Mouse (Mus musculus) thymus, postnatal 25 days (tissue): ENCODE measurements around the gene C1qb.

Source experiments
- DNase-seq: peaks from one replicate; pipeline ENCODE4 v3.0.0; 2022

C1qb gene

GRCm38 (mm10) chr4:136886101-136886500 lies at the start of gene C1qb:
C1qb (minus strand) TSS chr4:136886187.
- no peak for DNase-seq

DNA sequence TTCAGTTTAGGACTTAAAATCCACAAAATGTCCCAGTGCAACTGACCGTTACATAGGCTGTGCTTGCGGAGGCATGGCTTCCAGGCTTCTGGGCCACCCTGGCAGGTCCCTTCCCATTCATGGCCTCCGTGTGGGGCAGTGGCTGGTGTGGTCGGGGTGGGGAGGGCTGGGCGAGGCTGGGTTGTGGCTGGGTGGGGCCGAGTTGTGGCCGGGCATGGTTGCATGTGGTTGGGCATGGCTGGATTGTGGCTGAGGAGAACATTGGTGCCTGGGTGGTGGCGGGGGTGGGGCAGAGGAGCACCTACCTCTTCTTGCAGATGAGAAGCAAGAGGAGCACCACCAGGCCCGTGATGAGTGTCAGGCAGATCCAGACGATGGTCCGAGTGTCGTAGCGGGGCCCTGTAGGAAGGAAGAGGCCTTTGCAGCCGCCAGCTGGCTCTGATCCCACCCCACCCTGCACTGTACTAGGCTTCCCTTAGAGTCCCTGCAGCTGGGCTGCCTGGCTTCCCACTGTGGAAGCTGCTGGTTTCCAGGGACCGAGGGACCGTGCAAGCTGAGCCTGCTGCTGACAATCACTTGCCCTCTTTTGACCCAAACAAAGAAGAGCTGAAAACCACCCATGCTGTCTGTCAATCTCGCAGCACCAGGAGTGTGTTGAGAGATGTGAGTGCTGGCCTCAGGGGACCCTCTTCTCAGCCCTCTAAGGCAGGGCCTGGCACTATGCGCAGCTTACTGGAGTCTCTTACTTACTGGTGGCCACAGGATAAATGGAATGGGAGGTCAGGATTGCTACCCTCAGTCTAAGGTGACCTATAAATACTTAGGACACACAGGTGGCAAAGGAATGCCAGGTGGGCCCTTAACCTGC lies 49.0 kb upstream of the C1qb start:
- DNase-seq = no peak

GRCm38 (mm10) chr4:136930474-136930873 lies 44.5 kb upstream of the C1qb start:
- no peak for DNase-seq

DNA sequence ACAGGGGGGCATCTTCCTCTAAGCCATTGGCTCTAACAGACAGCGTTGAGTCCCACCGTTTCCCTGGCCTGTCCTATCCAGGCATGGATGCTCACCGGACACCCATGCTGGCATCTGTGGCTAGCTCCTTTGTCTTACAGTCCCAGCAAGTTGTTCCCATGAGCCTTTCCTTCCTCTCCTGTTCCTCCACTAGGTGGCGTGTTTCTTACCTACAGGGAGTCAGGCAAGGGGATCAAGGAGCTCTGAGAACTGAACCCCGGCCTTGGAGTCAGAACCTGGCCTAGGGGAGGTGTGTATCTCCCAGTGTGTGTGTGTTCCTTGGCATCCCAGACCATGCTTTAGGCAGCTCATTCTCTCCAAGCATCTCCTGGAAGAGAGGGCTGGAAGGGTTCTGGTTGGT lies 42.9 kb upstream of the C1qb start:
- peak; percentile 3 for DNase-seq

DNA sequence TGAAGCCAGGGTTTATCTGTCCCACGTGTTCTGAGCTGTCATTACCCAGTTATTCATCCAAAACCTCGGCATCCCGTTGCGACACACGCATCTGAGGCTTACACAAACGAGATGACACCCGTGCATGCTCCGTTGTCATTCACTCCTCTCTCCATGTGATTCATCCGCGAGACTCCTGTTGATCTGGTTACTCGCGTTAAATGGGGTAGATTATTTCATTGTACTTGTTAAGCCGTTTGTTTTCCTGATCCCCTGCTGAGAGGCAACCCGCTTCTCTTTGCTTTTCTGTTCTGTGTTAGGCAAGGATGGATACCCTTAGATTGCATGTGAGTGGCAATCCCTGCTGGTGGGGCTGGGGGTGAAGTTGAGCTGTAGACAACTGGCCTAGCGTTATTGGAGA lies 39.8 kb upstream of the C1qb start:
- DNase-seq = no peak

GRCm38 (mm10) chr4:136924529-136924928 lies 38.5 kb upstream of the C1qb start:
- peak; percentile 45 for DNase-seq

GRCm38 (mm10) chr4:136919526-136919925 lies 33.5 kb upstream of the C1qb start:
- no peak for DNase-seq

- DNase-seq = no peak
Observed at GRCm38 (mm10) chr4:136918834-136919233, 32.8 kb upstream of the C1qb start.

DNA sequence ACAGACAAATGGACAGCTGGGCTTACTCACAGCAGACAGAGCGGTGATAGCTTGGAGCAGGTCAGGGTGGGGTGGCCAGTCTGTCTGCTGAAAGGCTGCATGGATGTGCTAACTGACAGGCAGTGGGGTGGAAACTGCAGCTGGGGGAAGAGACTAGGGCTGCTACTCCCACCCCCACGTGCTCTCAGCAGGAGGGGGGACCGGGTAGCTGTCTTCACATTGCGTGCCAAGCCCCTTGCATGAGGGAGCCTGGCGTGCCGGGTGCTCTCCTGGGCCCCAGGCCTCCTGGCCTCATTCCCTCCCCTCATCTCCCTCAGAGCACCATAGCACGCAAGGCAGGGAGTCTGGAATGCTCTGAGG lies 31.2 kb upstream of the C1qb start:
- no peak for DNase-seq

- DNase-seq = no peak
Observed at GRCm38 (mm10) chr4:136916359-136917164, 30.6 kb upstream of the C1qb start.

DNA sequence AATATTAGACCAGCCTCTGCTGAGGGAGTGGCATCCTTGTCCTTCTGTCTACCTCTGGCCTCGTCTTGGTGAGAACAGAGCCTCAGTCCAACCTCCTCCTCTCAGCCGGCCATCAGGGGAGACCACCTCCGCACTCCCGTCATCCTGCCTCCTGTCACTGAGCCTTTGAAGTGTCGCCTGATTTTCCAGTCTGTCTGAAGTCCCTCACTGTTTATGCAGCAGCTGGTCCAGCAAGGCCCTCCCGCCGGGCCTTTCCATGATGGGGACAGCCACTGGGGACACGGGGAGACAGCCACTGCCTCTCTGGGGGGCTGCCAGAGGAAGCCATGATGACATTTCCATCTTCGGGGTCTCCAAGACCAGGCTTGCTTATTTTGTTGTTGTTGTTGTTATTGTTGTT lies 26.9 kb upstream of the C1qb start:
- no peak for DNase-seq

GRCm38 (mm10) chr4:136911804-136912203 lies 25.8 kb upstream of the C1qb start:
- DNase-seq = no peak

GRCm38 (mm10) chr4:136911211-136911646 lies 25.2 kb upstream of the C1qb start:
- no peak for DNase-seq

GRCm38 (mm10) chr4:136907809-136908208 lies 21.8 kb upstream of the C1qb start:
- DNase-seq = no peak

- DNase-seq = peak; percentile 36
Observed at GRCm38 (mm10) chr4:136907033-136907432, 21.0 kb upstream of the C1qb start.

GRCm38 (mm10) chr4:136904767-136905539 lies 19.0 kb upstream of the C1qb start:
- DNase-seq = no peak

DNA sequence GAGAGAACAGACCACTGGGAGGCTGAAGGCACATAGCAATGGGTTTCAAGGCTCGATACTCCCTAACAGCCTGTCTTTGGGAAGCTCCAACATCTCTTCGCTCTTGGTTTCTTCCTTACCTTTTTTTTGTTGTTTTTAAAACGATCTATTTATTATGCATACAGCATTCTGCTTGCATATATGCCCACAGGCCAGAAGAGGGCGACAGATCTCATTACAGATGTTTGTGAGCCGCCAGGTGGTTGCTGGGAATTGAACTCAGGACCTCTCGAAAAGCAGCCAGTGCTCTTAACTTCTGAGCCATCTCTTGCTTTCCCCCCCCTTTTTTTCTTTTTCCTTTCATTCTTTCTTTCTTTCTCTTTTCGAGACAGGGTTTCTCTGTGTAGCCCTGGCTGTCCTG lies 13.2 kb upstream of the C1qb start:
- DNase-seq = no peak

GRCm38 (mm10) chr4:136898637-136899036 lies 12.7 kb upstream of the C1qb start, which contains the start of gene C1qa:
C1qa (minus strand) TSS chr4:136898803.
- no peak for DNase-seq

DNA sequence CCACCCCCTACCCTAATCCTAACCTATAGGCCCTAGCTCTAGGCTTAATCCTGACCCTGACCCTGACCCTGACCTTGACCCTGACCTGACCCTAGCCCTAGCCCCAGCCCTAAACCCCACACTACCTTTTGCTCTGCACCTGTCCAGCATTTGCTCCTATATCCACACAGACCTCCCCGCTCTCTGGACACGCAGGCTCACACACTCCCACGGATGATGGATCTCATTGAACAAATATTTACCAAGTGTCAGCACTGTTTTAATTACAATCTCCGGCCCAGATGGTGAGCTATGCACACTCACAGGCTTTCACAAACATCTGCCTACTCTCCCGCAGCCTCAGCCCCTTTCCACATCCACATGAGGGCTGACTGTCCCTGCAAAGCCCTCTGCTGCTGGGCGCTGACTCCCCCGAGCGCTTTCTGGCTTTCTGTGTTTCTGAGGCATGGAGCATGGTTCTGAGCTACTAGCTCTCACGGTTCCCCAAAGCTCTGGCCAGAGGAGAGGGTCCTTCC lies 12.2 kb upstream of the C1qb start:
- DNase-seq = no peak

- no peak for DNase-seq
Observed at GRCm38 (mm10) chr4:136896461-136896860, 10.5 kb upstream of the C1qb start.

- no peak for DNase-seq
Observed at GRCm38 (mm10) chr4:136895861-136896260, 9.9 kb upstream of the C1qb start.

GRCm38 (mm10) chr4:136894821-136895220 lies 8.8 kb upstream of the C1qb start:
- DNase-seq = no peak
